Mouse (Mus musculus) embryonic facial prominence, embryonic 11.5 days (tissue): Measurements from ENCODE around the gene Sycp2l. TPM values are rescaled to one million over a fixed set of nuclear protein-coding genes. Genes with fewer than 3 reads are reported as not detected.

Experiments used
- ATAC-seq: fragments of 200-750 bp; cut with Nextera tagmentation; replicated peaks from 2 replicates; pipeline ENCODE4 v1.8.0; 2017; ENCODE audit warnings: low read depth; ENCODE audit not compliant: insufficient number of reproducible peaks, low FRiP score, low TSS enrichment
- DNase-seq: peaks from one replicate; pipeline ENCODE4 v3.0.0-alpha.2; 2015; ENCODE audit warnings: low spot score
- H3K27ac ChIP-seq: fragments of 300-500 bp; sonication (generic); replicated peaks from 2 replicates; pipeline ENCODE4 v1.5.1; 2014; ENCODE audit warnings: mild to moderate bottlenecking, low read depth, low read length, control low read depth
- H3K27me3 ChIP-seq: fragments of 300-500 bp; sonication (generic); 2 replicates; pipeline ENCODE4 v1.6.1; 2014; ENCODE audit warnings: mild to moderate bottlenecking, low read length, moderate library complexity, mixed read lengths; ENCODE audit not compliant: control insufficient read depth, insufficient read depth
- H3K36me3 ChIP-seq: fragments of 300-500 bp; sonication (generic); replicated peaks from 2 replicates; pipeline ENCODE4 v1.6.1; 2014; ENCODE audit warnings: low read depth, mild to moderate bottlenecking, low read length, moderate library complexity, mixed read lengths; ENCODE audit not compliant: control insufficient read depth, insufficient read depth
- H3K4me1 ChIP-seq: fragments of 300-500 bp; sonication (generic); 2 replicates; pipeline ENCODE4 v1.6.1; 2014; ENCODE audit warnings: low read length, mixed read lengths; ENCODE audit not compliant: control insufficient read depth, insufficient read depth
- H3K4me2 ChIP-seq: fragments of 300-500 bp; sonication (generic); 2 replicates; pipeline ENCODE4 v1.6.1; 2014; ENCODE audit warnings: low read depth, mild to moderate bottlenecking, control low read depth, low read length, moderate library complexity
- H3K4me3 ChIP-seq: fragments of 300-500 bp; sonication (generic); 2 replicates; pipeline ENCODE4 v1.5.1; 2014; ENCODE audit warnings: low read depth, low read length, control low read depth
- H3K9ac ChIP-seq: fragments of 300-500 bp; sonication (generic); replicated peaks from 2 replicates; pipeline ENCODE4 v1.6.1; 2014; ENCODE audit warnings: mild to moderate bottlenecking, control low read depth, low read length
- H3K9me3 ChIP-seq: fragments of 300-500 bp; sonication (generic); replicated peaks from 2 replicates; pipeline ENCODE4 v1.6.1; 2016; ENCODE audit warnings: mild to moderate bottlenecking, low read length, inconsistent platforms, mixed read lengths; ENCODE audit not compliant: control insufficient read depth
- WGBS: fragments of 180-500 bp; shearing (Covaris S2); extraction: QIAGEN DNeasy Blood & Tissue Kit; methylation state at CpG from one replicate; pipeline ENCODE4 v1.1.7; 2014; 5-methylcytosine and 5-hydroxymethylcytosine counted together
- polyA plus RNA-seq: library from polyadenylated mRNA; unstranded; fragments of >200 nt; fragmentation: Nextera tagmentation; extraction: Ambion mirVana; gene quantifications from 2 replicates; pipeline ENCODE4 v1.2.1, GENCODE M21; 2014

Gene Sycp2l
- not detected in 2 replicates for polyA plus RNA-seq

DNA sequence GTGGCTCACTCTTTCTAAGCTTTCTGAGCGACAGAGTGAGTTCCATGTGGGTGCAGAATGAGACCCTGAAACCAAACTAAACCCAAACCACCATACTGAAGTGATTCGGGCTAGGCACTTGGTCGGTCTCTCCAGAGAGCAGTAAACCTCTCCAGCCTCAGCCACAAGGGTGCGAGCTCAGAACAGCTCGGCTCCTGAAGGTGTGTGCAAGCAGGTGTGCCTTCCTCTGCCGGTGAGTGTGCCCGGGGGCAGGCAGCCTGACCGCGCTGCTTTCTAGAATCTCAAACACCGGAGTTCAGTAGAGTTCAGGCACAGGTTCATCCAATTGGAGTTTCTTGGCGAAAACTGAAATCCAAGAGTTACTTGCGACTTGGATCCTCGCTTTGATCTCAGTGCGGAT is at the start of gene Sycp2l:
TSS of gene Sycp2l (plus strand) at position 368 of the 400 bp plus-strand sequence.
- 34% methylated on average over 14 of the region's 14 CpGs for WGBS

DNA sequence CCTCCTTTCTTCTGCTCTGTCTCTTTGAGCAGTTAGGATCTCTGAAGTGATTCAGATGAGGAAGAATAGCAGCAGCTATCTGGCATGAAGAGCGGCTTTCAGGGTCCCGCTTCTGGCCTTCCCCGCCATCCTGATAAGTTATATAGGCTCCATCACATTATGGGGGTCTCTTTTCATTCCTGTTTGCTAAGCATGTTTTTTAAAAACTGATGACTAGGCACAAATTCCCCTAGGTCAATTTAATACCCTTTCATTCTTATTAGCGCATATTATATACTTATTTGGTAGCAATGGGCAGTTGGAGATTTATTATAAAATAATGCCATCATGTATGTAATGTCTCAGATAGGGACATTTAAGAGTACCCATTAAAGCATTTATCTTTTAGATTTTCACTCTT is 46.5 kb upstream of the Sycp2l start:
- Histone ChIP-seq H3K36me3 (no peaks in the 10 kb centered on the region), H3K4me1 (no peaks in the 10 kb centered on the region), H3K9ac (no peak overlapping the region), H3K27me3 (no peaks in the 10 kb centered on the region), H3K4me2 (no peak overlapping the region), H3K4me3 (no peak overlapping the region), H3K9me3 (no peaks in the 10 kb centered on the region), H3K27ac (no peak overlapping the region)
- DNase-seq = no peak
- no peak for ATAC-seq
- WGBS = 92% methylated on average over 4 of the region's 4 CpGs

More for the DNA sequence above, at the start of gene Sycp2l:
- Histone ChIP-seq H3K4me2 (peak within 1 kb of the TSS; percentile 5), H3K27ac (no peak within 1 kb of the TSS), H3K9ac (no peak within 1 kb of the TSS), H3K27me3 (no peaks in the 10 kb centered on the region), H3K36me3 (no peaks in the 10 kb centered on the region), H3K9me3 (no peaks in the 10 kb centered on the region), H3K4me3 (peak within 1 kb of the TSS; percentile 0; the same call in 1 of the 2 replicates), H3K4me1 (no peaks in the 10 kb centered on the region)
- ATAC-seq (no peak), DNase-seq (no peak)

GRCm38 (mm10) chr13:41071617-41072016 is 42.5 kb upstream of the Sycp2l start:
- DNase-seq (no peak), ATAC-seq (no peak)
- no peaks in the 10 kb centered on the region for H3K4me1 ChIP-seq
- no peak overlapping the region for H3K27ac ChIP-seq
- H3K9ac ChIP-seq = no peak overlapping the region
- H3K4me3 ChIP-seq = no peak overlapping the region
- no peaks in the 10 kb centered on the region for H3K36me3 ChIP-seq
- no peaks in the 10 kb centered on the region for H3K9me3 ChIP-seq
- 89% methylated on average over 11 of the region's 11 CpGs for WGBS
- H3K27me3 ChIP-seq = no peaks in the 10 kb centered on the region
- H3K4me2 ChIP-seq = no peak overlapping the region

- no peak overlapping the region for H3K27ac ChIP-seq
- DNase-seq (no peak), ATAC-seq (no peak)
- no peak overlapping the region for H3K4me2 ChIP-seq
- no peaks in the 10 kb centered on the region for H3K9me3 ChIP-seq
- no peak overlapping the region for H3K4me3 ChIP-seq
- H3K27me3 ChIP-seq = no peaks in the 10 kb centered on the region
- 82% methylated on average over 5 of the region's 5 CpGs for WGBS
- no peaks in the 10 kb centered on the region for H3K36me3 ChIP-seq
- H3K4me1 ChIP-seq = no peaks in the 10 kb centered on the region
- H3K9ac ChIP-seq = no peak overlapping the region
Measured at GRCm38 (mm10) chr13:41073819-41074218, 40.3 kb upstream of the Sycp2l start.

- DNase-seq (no peak), ATAC-seq (no peak)
- Histone ChIP-seq H3K36me3 (no peaks in the 10 kb centered on the region), H3K27me3 (no peaks in the 10 kb centered on the region; the same call in 1 of the 2 replicates), H3K9me3 (no peaks in the 10 kb centered on the region), H3K4me1 (no peaks in the 10 kb centered on the region), H3K4me3 (no peak overlapping the region), H3K9ac (no peak overlapping the region), H3K4me2 (no peak overlapping the region), H3K27ac (no peak overlapping the region)
- 62% methylated on average over 9 of the region's 9 CpGs for WGBS
Measured at GRCm38 (mm10) chr13:41077921-41078320, 36.2 kb upstream of the Sycp2l start.

- Histone ChIP-seq H3K9ac (peak overlapping the region; percentile 47; the same call in 1 of the 2 replicates), H3K27me3 (no peaks in the 10 kb centered on the region; the same call in 1 of the 2 replicates), H3K36me3 (no peaks in the 10 kb centered on the region), H3K4me2 (peak overlapping the region; percentile 86), H3K9me3 (no peaks in the 10 kb centered on the region), H3K4me3 (peak overlapping the region; percentile 44), H3K4me1 (no peaks in the 10 kb centered on the region), H3K27ac (no peak overlapping the region)
- DNase-seq = no peak
- WGBS = 7% methylated on average over 24 of the region's 24 CpGs
- peak; percentile 61 for ATAC-seq
Measured at GRCm38 (mm10) chr13:41078690-41079420, 35.3 kb upstream of the Sycp2l start.

DNA sequence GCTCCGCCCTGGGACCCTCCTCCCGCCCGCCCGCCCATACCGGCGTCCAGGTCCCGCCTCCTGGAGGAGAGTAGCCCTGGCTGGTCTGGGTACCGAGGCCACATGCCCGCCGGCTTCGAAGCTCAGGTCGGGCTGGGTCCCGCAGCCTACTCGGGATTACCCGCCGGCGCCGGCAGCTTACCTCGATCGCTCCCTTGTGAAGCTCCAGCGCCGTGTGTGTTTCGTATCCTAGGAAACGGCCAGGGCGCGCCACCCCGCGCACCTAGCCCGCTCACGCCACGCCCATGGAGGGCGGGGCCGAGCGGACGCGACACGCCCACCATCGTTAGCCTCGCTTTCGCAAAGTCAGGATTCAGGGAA is 34.7 kb upstream of the Sycp2l start, which contains the start of gene Mak:
TSS of gene Mak (minus strand) at position 286 of the 360 bp plus-strand sequence.
- DNase-seq (peak; percentile 91), ATAC-seq (peak; percentile 89)
- Histone ChIP-seq H3K36me3 (no peaks in the 10 kb centered on the region), H3K9me3 (no peaks in the 10 kb centered on the region), H3K4me1 (no peaks in the 10 kb centered on the region), H3K27me3 (no peaks in the 10 kb centered on the region; the same call in 1 of the 2 replicates), H3K4me3 (peak within 1 kb of the TSS; percentile 44), H3K4me2 (peak within 1 kb of the TSS; percentile 86), H3K27ac (no peak within 1 kb of the TSS), H3K9ac (peak within 1 kb of the TSS; percentile 47; the same call in 1 of the 2 replicates)
- under 1% methylated on average over 37 of the region's 40 CpGs for WGBS

DNA sequence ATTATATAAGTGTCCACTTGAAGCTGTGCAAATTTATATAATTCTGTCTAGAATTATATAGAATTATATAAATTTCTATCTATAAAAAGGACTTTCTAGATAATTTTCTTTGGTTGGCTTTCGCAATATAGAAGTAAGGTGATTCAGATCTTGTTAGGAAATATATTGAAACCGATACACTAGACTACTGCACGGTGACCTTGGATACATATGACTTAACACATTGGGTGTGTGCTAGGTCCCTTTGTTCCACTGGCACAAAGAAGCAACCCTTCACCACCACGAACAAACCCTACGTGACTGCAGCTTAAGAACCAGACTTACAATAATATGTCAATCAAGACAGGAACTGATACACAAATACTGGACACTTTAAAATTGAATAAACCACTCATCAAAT is 34.2 kb upstream of the Sycp2l start:
- H3K4me2 ChIP-seq = no peak overlapping the region
- no peak overlapping the region for H3K9ac ChIP-seq
- H3K27me3 ChIP-seq = no peaks in the 10 kb centered on the region; the same call in 1 of the 2 replicates
- ATAC-seq (no peak), DNase-seq (no peak)
- H3K9me3 ChIP-seq = no peaks in the 10 kb centered on the region
- H3K27ac ChIP-seq = no peak overlapping the region
- no peaks in the 10 kb centered on the region for H3K36me3 ChIP-seq
- no peaks in the 10 kb centered on the region for H3K4me1 ChIP-seq
- H3K4me3 ChIP-seq = no peak overlapping the region
- WGBS = 62% methylated on average over 5 of the region's 5 CpGs
